ENCODE assay signal across 10 mouse cellular contexts in genomic region chr17:24463374-24464133, GRCm38 (mm10). TPM values are rescaled to one million over a fixed set of nuclear protein-coding genes. Genes with fewer than 3 reads are reported as not detected.
DNase-seq lines count a peak whose midpoint lies in the region; ATAC-seq lines count a peak whose summit lies in the region.
"Had no signal": no experiment of that assay in that cellular context is flagged by ENCODE, and none has a peak within 500 bp of the region (broad histone marks: within the 10 kb centered on the region; RNA-seq: fewer than 3 reads in every experiment).

No protein-coding gene starts in this region.

- H3K4me2 ChIP-seq in heart, embryonic 15.5 days, result no peak overlapping the region
- H3K4me2 ChIP-seq: hindbrain, embryonic 12.5 days had no signal

- 42% methylated on average over 6 of the region's 6 CpGs for WGBS in heart, embryonic 15.5 days

- no peaks in the 10 kb centered on the region for H3K9me3 ChIP-seq in heart, embryonic 15.5 days (replicated peaks)
- H3K9me3 ChIP-seq: hindbrain, embryonic 12.5 days had no signal

- no peak overlapping the region for H3K4me3 ChIP-seq in heart, embryonic 15.5 days
- H3K4me3 ChIP-seq: hindbrain, embryonic 12.5 days had no signal

- no peak for DNase-seq in heart, adult 9 months (ENCODE audit: low spot score in 2 of 2)
- DNase-seq in testis, postnatal 14 days (ENCODE audit: low spot score), result peak; percentile 6
- DNase-seq in testis, postnatal 10 days (ENCODE audit: low spot score), result no peak
- DNase-seq in induced T-regulatory cell, adult 2 months (ENCODE audit: low read depth), result peak; percentile 50
- DNase-seq in thymus, postnatal 36 days, result no peak
- no peak for DNase-seq in cerebellum, postnatal 10 days
- DNase-seq in gastrocnemius, postnatal 4 days (ENCODE audit: low spot score in 2 of 2), result no peak
- DNase-seq: left cerebral cortex, postnatal 4 days had no signal

- H3K9ac ChIP-seq in heart, embryonic 15.5 days, result no peak overlapping the region
- H3K9ac ChIP-seq: hindbrain, embryonic 12.5 days had no signal

- H3K27me3 ChIP-seq in heart, embryonic 15.5 days, result no peaks in the 10 kb centered on the region
- H3K27me3 ChIP-seq: hindbrain, embryonic 12.5 days had no signal

- H3K27ac ChIP-seq in heart, embryonic 15.5 days, result peak overlapping the region; percentile 18; the same call in 1 of the 2 replicates
- H3K27ac ChIP-seq: hindbrain, embryonic 12.5 days had no signal

- ATAC-seq in heart, embryonic 15.5 days (replicated peaks; ENCODE audit: insufficient number of reproducible peaks, insufficient read depth, low FRiP score, low read depth), result no peak; the same call in 1 of the 2 replicates

- H3K36me3 ChIP-seq in heart, embryonic 15.5 days, result no peaks in the 10 kb centered on the region
- H3K36me3 ChIP-seq: hindbrain, embryonic 12.5 days had no signal

- peaks cover 12% of the 10 kb centered on the region for H3K4me1 ChIP-seq in heart, embryonic 15.5 days (replicated peaks)
- H3K4me1 ChIP-seq: hindbrain, embryonic 12.5 days had no signal

RNA-seq across cellular contexts. Expression of gene E4f1, which starts 6.6 kb away (rescaled TPM):
- polyA plus RNA-seq in heart, embryonic 15.5 days (2015; fragmentation: Nextera tagmentation; extraction: Ambion mirVana), result 20.5 and 29.1 TPM in 2 replicates
- total RNA-seq in gastrocnemius, postnatal 4 days (2021), result 10 to 100 TPM; 18.0 to 20.7 TPM

RNA-seq across cellular contexts. Expression of gene Pgp, which starts 6.6 kb away (rescaled TPM):
- polyA plus RNA-seq in heart, embryonic 15.5 days (2015; fragmentation: Nextera tagmentation; extraction: Ambion mirVana), result 60.5 and 63.0 TPM in 2 replicates
- total RNA-seq in gastrocnemius, postnatal 4 days (2021), result 10 to 100 TPM; 34.6 to 37.4 TPM

RNA-seq across cellular contexts. Expression of gene Bricd5, which starts 10.1 kb away (rescaled TPM):
- polyA plus RNA-seq in heart, embryonic 15.5 days (2015; fragmentation: Nextera tagmentation; extraction: Ambion mirVana), result 0.18 TPM in 1 of 2 replicates, not detected in the other
- total RNA-seq in gastrocnemius, postnatal 4 days (2021), result 1 to 10 TPM in 1 of 2 experiments, under 1 TPM in 1; 0.91 to 1.5 TPM

RNA-seq across cellular contexts. Expression of gene Mlst8, which starts 15.3 kb away (rescaled TPM):
- 15.2 and 18.8 TPM in 2 replicates for polyA plus RNA-seq in heart, embryonic 15.5 days (2015; fragmentation: Nextera tagmentation; extraction: Ambion mirVana)
- 10 to 100 TPM; 12.4 to 16.8 TPM for total RNA-seq in gastrocnemius, postnatal 4 days (2021)

RNA-seq across cellular contexts. Expression of gene Dnase1l2, which starts 20.6 kb away (rescaled TPM):
- polyA plus RNA-seq in heart, embryonic 15.5 days (2015; fragmentation: Nextera tagmentation; extraction: Ambion mirVana), result 1.1 and 1.2 TPM in 2 replicates
- 1 to 10 TPM; 1.9 TPM for total RNA-seq in gastrocnemius, postnatal 4 days (2021)

Comparison
In these comparisons a context has a peak if more than half of its experiments do, and no peak if none do; other contexts are left out.
1. DNase-seq: peak in testis, postnatal 14 days (single experiment) and induced T-regulatory cell, adult 2 months (single experiment); none in heart, adult 9 months (0 of 2), testis, postnatal 10 days (single experiment), thymus, postnatal 36 days (0 of 2), cerebellum, postnatal 10 days (0 of 2) and gastrocnemius, postnatal 4 days (0 of 2).